Mouse (Mus musculus) heart, embryonic 15.5 days (tissue): Measurements from ENCODE around the gene Cyb561. TPM values are rescaled to one million over a fixed set of nuclear protein-coding genes. Genes with fewer than 3 reads are reported as not detected.

Source experiments
- ATAC-seq: fragments of 200-750 bp; cut with Nextera tagmentation; replicated peaks from 2 replicates; pipeline ENCODE4 v1.8.0; 2017; ENCODE audit warnings: low read depth, moderate TSS enrichment; ENCODE audit not compliant: insufficient number of reproducible peaks, insufficient read depth, low FRiP score
- H3K27ac ChIP-seq: fragments of 300-500 bp; sonication (generic); 2 replicates; pipeline ENCODE4 v1.5.1; 2015; ENCODE audit warnings: mild to moderate bottlenecking, inconsistent platforms
- H3K27me3 ChIP-seq: fragments of 300-500 bp; sonication (generic); 2 replicates; pipeline ENCODE4 v1.6.1; 2015; ENCODE audit warnings: inconsistent platforms
- H3K36me3 ChIP-seq: fragments of 300-500 bp; sonication (generic); 2 replicates; pipeline ENCODE4 v1.6.1; 2015; ENCODE audit warnings: mild to moderate bottlenecking, inconsistent platforms
- H3K4me1 ChIP-seq: fragments of 300-500 bp; sonication (generic); replicated peaks from 2 replicates; pipeline ENCODE4 v1.6.1; 2015; ENCODE audit warnings: inconsistent platforms
- H3K4me2 ChIP-seq: fragments of 300-500 bp; sonication (generic); 2 replicates; pipeline ENCODE4 v1.6.1; 2015; ENCODE audit warnings: inconsistent platforms, mild to moderate bottlenecking, moderate library complexity
- H3K4me3 ChIP-seq: fragments of 300-500 bp; sonication (generic); 2 replicates; pipeline ENCODE4 v1.5.1; 2015; ENCODE audit warnings: mild to moderate bottlenecking, inconsistent platforms
- H3K9ac ChIP-seq: fragments of 300-500 bp; sonication (generic); 2 replicates; pipeline ENCODE4 v1.6.1; 2015; ENCODE audit warnings: mild to moderate bottlenecking, inconsistent platforms
- H3K9me3 ChIP-seq: fragments of 300-500 bp; sonication (generic); replicated peaks from 2 replicates; pipeline ENCODE4 v1.6.1; 2016; ENCODE audit warnings: inconsistent platforms
- WGBS: fragments of 180-500 bp; shearing (Covaris S2); methylation state at CpG from one replicate; pipeline ENCODE4 v1.1.7; 2015; ENCODE audit warnings: mixed read lengths; 5-methylcytosine and 5-hydroxymethylcytosine counted together
- polyA plus RNA-seq: library from polyadenylated mRNA; unstranded; fragments of >200 nt; fragmentation: Nextera tagmentation; extraction: Ambion mirVana; gene quantifications from 2 replicates; pipeline ENCODE4 v1.2.1, GENCODE M21; 2015

The Cyb561 gene
- polyA plus RNA-seq, 1 experiment from 2014 or later: 6.2 TPM

DNA sequence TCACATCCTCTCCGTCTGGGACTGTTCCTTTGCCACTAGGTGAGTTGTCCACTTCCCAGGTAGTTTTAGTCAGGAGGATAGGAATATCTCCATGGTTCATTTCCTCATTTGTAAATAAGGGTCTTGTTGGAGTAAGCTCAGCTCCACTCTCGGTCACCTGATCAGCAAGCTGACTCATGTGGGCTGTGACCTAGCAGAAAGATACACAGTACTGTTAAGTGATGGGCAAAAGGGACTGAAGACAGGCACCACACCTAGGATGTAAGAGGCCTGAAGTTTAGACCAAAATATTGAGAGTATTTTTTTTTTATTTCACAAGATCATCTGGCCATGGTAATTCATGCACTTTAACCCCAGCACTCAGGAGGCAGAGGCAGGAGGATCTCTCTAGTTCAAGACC lies 32.3 kb downstream of the Cyb561 start:
- no peaks in the 10 kb centered on the region for H3K4me1 ChIP-seq
- no peak overlapping the region for H3K4me2 ChIP-seq
- H3K9ac ChIP-seq: no peak overlapping the region
- 85% methylated on average over 2 of the region's 2 CpGs for WGBS
- H3K9me3 ChIP-seq: no peaks in the 10 kb centered on the region
- ATAC-seq: no peak
- H3K4me3 ChIP-seq: no peak overlapping the region
- no peaks in the 10 kb centered on the region for H3K27me3 ChIP-seq
- no peak overlapping the region for H3K27ac ChIP-seq
- H3K36me3 ChIP-seq: peaks cover 44% of the 10 kb centered on the region

DNA sequence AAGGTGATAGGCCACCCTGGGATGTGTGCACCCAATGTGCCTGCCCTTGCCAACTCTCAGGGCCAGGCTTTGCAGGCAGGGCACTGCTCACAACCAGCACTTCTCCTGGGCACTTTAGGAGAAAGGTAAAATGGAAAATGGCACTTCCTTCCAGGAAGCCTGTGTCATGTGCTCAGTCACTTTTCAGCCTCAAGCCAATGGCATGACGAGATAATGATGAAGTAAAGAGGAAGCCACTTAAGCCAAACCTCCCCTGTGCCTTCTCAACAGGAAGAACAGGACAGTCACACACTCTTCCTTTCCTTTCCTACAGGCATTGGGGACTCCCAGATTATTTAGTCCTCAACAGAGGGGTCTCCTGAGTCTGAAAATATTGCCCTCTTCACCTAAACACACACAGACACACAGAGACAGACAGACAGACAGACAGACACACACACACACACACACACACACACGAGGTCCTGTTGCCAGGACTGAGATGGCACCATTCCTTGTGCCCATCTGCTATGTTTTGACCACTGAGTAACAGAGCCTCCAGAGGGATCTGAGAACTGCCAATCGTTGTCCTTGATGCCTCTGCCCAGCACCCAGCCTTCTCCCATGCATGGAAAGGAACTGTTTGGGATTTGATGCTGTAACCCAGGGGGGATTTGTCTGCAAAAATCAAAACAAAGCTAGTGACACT lies 32.9 kb downstream of the Cyb561 start:
- 71% methylated on average over 3 of the region's 3 CpGs for WGBS
- Histone ChIP-seq H3K27me3 (no peaks in the 10 kb centered on the region), H3K9me3 (no peaks in the 10 kb centered on the region), H3K27ac (no peak overlapping the region), H3K4me2 (no peak overlapping the region), H3K4me1 (no peaks in the 10 kb centered on the region), H3K4me3 (no peak overlapping the region), H3K9ac (no peak overlapping the region), H3K36me3 (peaks cover 46% of the 10 kb centered on the region)
- ATAC-seq: no peak

- Histone ChIP-seq H3K27me3 (no peaks in the 10 kb centered on the region), H3K9ac (no peak overlapping the region), H3K27ac (no peak overlapping the region), H3K4me1 (no peaks in the 10 kb centered on the region; the same call in 1 of the 2 replicates), H3K9me3 (no peaks in the 10 kb centered on the region), H3K4me2 (no peak overlapping the region), H3K36me3 (peaks cover 30% of the 10 kb centered on the region), H3K4me3 (no peak overlapping the region)
- 67% methylated on average over 5 of the region's 5 CpGs for WGBS
- ATAC-seq: no peak
Observed at GRCm38 (mm10) chr11:105913580-105913979, 39.6 kb downstream of the Cyb561 start.

- Histone ChIP-seq H3K27ac (no peak overlapping the region), H3K27me3 (no peaks in the 10 kb centered on the region), H3K9me3 (no peaks in the 10 kb centered on the region), H3K36me3 (peaks cover 24% of the 10 kb centered on the region), H3K4me2 (no peak overlapping the region), H3K9ac (no peak overlapping the region), H3K4me3 (no peak overlapping the region), H3K4me1 (no peaks in the 10 kb centered on the region; the same call in 1 of the 2 replicates)
- WGBS: 31% methylated on average over 4 of the region's 4 CpGs
- no peak for ATAC-seq
Observed at GRCm38 (mm10) chr11:105911592-105912375, 41.4 kb downstream of the Cyb561 start.

- H3K36me3 ChIP-seq: peaks cover 24% of the 10 kb centered on the region
Observed at GRCm38 (mm10) chr11:105911149-105911548, 42.0 kb downstream of the Cyb561 start.

GRCm38 (mm10) chr11:105909617-105910016 lies 43.5 kb downstream of the Cyb561 start:
- Histone ChIP-seq H3K9me3 (no peaks in the 10 kb centered on the region), H3K27me3 (no peaks in the 10 kb centered on the region), H3K27ac (no peak overlapping the region), H3K4me1 (peaks cover 9% of the 10 kb centered on the region), H3K4me3 (no peak overlapping the region), H3K9ac (no peak overlapping the region), H3K36me3 (peaks cover 17% of the 10 kb centered on the region), H3K4me2 (no peak overlapping the region)
- WGBS: 70% methylated on average over 2 of the region's 2 CpGs
- no peak for ATAC-seq

More at GRCm38 (mm10) chr11:105911149-105911548, 42.0 kb downstream of the Cyb561 start:
- no peaks in the 10 kb centered on the region for H3K9me3 ChIP-seq
- H3K4me3 ChIP-seq: no peak overlapping the region
- no peak for ATAC-seq
- H3K4me2 ChIP-seq: no peak overlapping the region
- peaks cover under 1% of the 10 kb centered on the region; the same call in 1 of the 2 replicates for H3K4me1 ChIP-seq
- H3K9ac ChIP-seq: no peak overlapping the region
- H3K27me3 ChIP-seq: no peaks in the 10 kb centered on the region
- H3K27ac ChIP-seq: no peak overlapping the region

DNA sequence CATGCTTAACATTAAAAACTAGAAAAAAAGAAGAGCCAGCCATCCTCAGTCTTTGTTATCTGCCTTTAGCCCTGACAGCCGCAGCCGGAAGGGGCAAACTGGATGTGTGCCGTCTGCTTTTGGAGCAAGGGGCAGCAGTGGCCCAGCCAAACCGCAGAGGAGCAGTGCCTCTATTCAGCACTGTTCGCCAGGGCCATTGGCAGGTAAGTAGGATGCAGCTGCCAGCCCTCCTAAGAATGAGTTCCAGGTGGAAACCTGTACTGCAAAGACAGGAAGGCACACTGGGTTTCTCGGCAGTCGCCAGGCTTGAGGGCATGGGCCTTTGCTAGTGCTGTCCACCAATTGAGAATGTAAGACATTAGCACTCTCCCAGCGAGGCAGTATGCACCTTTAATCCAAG lies 44.2 kb downstream of the Cyb561 start:
- Histone ChIP-seq H3K27ac (no peak overlapping the region), H3K36me3 (peaks cover 15% of the 10 kb centered on the region), H3K9ac (no peak overlapping the region), H3K9me3 (no peaks in the 10 kb centered on the region), H3K4me1 (peaks cover 9% of the 10 kb centered on the region), H3K27me3 (no peaks in the 10 kb centered on the region), H3K4me3 (no peak overlapping the region), H3K4me2 (no peak overlapping the region)
- ATAC-seq: no peak
- WGBS: 77% methylated on average over 8 of the region's 8 CpGs

DNA sequence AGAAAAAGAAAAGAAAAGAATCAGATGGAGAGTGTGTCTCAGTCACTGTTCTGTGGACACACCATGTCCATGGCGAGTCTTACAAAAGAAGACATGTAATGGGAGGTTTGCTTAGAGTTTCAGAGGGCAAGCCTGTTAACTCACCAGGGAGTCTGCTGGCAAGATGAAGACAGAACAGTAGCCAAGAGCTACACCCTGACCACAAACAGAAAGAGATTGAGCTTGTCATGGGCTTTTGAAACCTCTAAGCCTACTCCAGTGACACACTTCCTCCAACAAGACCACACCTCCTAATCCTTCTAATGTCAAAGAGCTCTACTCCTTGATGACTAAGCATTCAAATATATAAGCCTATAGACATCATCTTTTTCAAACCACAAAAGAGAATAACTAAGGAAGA lies 45.8 kb downstream of the Cyb561 start:
- Histone ChIP-seq H3K36me3 (peaks cover 6% of the 10 kb centered on the region; the same call in 1 of the 2 replicates), H3K9ac (no peak overlapping the region), H3K9me3 (no peaks in the 10 kb centered on the region), H3K4me1 (peaks cover 11% of the 10 kb centered on the region), H3K4me2 (no peak overlapping the region), H3K4me3 (no peak overlapping the region), H3K27me3 (no peaks in the 10 kb centered on the region), H3K27ac (no peak overlapping the region)
- 76% methylated on average over 1 of the region's 1 CpGs for WGBS
- no peak for ATAC-seq

DNA sequence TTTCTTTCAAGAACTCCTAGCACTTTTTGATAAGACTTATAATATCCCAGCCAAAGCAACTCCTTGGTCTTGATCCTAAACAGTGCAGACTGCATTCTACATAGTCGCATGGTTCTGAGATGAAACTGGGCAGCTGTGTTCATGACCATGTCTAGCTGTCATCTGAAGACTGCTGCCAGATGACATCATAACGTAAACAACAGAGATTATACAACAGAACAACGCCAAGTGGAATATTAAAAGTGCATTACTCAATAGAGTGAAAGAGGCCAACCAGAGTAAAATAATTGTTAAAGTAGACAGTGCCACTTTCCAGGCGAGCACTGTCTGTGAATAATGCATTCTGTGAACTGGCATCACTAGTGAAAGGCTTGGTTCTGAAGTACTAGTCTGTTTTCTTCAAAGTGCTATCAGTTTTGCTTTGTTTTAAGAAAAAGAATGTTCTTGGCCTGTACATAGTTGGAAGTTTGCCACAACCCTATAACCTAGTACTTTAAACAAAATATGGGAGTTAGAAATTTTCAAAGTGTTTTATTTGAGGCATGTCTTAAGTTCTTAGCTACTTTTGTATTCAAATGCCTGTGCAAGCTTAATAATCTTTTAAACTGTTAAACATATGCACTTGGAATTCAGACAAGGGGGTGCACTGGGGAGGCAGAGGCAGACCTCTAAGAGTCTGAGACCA lies 47.5 kb downstream of the Cyb561 start:
- Histone ChIP-seq H3K27ac (peak overlapping the region; percentile 55), H3K9me3 (no peaks in the 10 kb centered on the region), H3K4me3 (no peak overlapping the region), H3K4me1 (peaks cover 16% of the 10 kb centered on the region), H3K4me2 (no peak overlapping the region), H3K27me3 (no peaks in the 10 kb centered on the region), H3K9ac (no peak overlapping the region), H3K36me3 (peaks cover 6% of the 10 kb centered on the region; the same call in 1 of the 2 replicates)
- 29% methylated on average over 4 of the region's 4 CpGs for WGBS
- ATAC-seq: peak; percentile 70

DNA sequence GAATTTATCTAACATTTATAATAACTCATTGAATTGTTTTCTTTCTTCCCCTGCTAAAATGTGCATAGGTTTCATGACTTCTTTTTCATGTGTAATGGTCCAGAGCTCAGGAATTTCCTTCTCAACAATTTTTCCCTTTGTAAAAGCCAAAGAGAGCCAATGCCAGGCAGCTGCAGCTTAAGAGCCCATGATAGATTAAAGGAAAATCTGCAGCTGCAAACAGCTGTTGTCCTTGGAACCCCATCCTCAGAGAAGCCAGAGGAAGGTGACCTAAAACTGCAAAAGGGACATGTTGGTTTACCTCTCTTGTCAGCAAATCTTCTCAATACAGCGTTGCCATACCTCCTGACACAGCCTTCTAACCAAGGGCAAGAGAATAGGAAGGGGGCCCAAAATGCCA lies 50.2 kb downstream of the Cyb561 start:
- peaks cover 14% of the 10 kb centered on the region; the same call in 1 of the 2 replicates for H3K36me3 ChIP-seq

DNA sequence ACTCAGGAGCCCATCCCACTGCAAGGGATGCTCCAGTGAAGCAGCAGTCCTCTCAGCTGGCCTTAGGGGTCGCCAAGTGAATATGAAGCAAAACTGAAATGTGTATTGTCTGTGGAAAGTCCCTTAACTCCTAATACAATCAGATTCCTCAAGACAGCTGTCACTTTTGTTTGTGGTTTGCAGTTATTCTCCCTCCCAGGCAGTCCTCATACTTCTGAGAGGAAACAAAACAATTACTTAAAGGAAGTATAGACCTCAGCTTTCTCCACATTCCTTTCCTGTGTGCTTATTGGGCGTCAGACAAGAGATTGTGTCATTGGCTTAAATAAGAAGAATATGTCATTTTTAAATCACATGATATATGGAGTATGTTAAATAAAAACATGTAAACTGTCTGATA lies 51.6 kb downstream of the Cyb561 start:
- Histone ChIP-seq H3K4me3 (no peak overlapping the region), H3K4me1 (peaks cover 16% of the 10 kb centered on the region), H3K4me2 (no peak overlapping the region), H3K36me3 (peaks cover 24% of the 10 kb centered on the region), H3K27me3 (no peaks in the 10 kb centered on the region), H3K9me3 (no peaks in the 10 kb centered on the region), H3K27ac (peak overlapping the region; percentile 53), H3K9ac (no peak overlapping the region)
- ATAC-seq: 0 out of 2 replicates have a peak, but pooled peaks have one; percentile 27
- 40% methylated on average over 2 of the region's 2 CpGs for WGBS

More for the DNA sequence above, 50.2 kb downstream of the Cyb561 start:
- Histone ChIP-seq H3K4me1 (peaks cover 16% of the 10 kb centered on the region), H3K27me3 (no peaks in the 10 kb centered on the region), H3K4me3 (no peak overlapping the region), H3K4me2 (no peak overlapping the region), H3K9me3 (no peaks in the 10 kb centered on the region), H3K27ac (no peak overlapping the region), H3K9ac (no peak overlapping the region)
- no peak for ATAC-seq
- 83% methylated on average over 1 of the region's 1 CpGs for WGBS
